Mouse (Mus musculus): ENCODE data around the gene Ank2.

GRCm38 (mm10) chr3:127280376-127280775 is 218.8 kb downstream of the Ank2 start:
- TF ChIP-seq POLR2A (IDR thresholded peaks at IDR 0.05; ENCODE audit: extremely low read depth, insufficient read depth, low read length) (no peak), CTCF (IDR thresholded peaks at IDR 0.05; ENCODE audit: low read depth, low read length) (no peak)

Data from liver, adult 2 months (tissue).